Mouse (Mus musculus): ENCODE results near the gene Rbms1. TPM values are rescaled to one million over a fixed set of nuclear protein-coding genes. Genes with fewer than 3 reads are reported as not detected.
A peak's percentile ranks its signal among the peaks of the same experiment; 100 is the strongest.

Gene Rbms1
- polyA plus RNA-seq, 1 experiment from 2014 or later, result 117 TPM

- no peaks in the 10 kb centered on the region for H3K27me3 ChIP-seq
- H3K27ac ChIP-seq, result no peak overlapping the region
- H3K9ac ChIP-seq, result no peak overlapping the region
- no peak overlapping the region for H3K4me2 ChIP-seq (replicated peaks)
- peaks cover 40% of the 10 kb centered on the region for H3K4me1 ChIP-seq
- H3K4me3 ChIP-seq, result no peak overlapping the region
- H3K9me3 ChIP-seq, result no peaks in the 10 kb centered on the region
- 70% methylated on average over 7 of the region's 7 CpGs for WGBS
- H3K36me3 ChIP-seq, result no peaks in the 10 kb centered on the region
- no peak for ATAC-seq (ENCODE audit: insufficient number of reproducible peaks, insufficient read depth, low FRiP score, low TSS enrichment)
Observed at GRCm38 (mm10) chr2:60872095-60872811, 90.7 kb downstream of the Rbms1 start.

GRCm38 (mm10) chr2:60871001-60871400, 92.0 kb downstream of the Rbms1 start:
- Histone ChIP-seq H3K4me1 (peaks cover 33% of the 10 kb centered on the region), H3K9me3 (no peaks in the 10 kb centered on the region), H3K27ac (0 out of 2 replicates have a peak overlapping the region, but pooled peaks have one; percentile 23), H3K4me3 (no peak overlapping the region), H3K4me2 (replicated peaks) (no peak overlapping the region), H3K9ac (no peak overlapping the region), H3K27me3 (no peaks in the 10 kb centered on the region), H3K36me3 (no peaks in the 10 kb centered on the region)
- WGBS, result 13% methylated on average over 5 of the region's 5 CpGs
- no peak for ATAC-seq (ENCODE audit: insufficient number of reproducible peaks, insufficient read depth, low FRiP score, low TSS enrichment)

GRCm38 (mm10) chr2:60870450-60870849, 92.5 kb downstream of the Rbms1 start:
- Histone ChIP-seq H3K36me3 (no peaks in the 10 kb centered on the region), H3K4me2 (replicated peaks) (no peak overlapping the region), H3K27ac (0 out of 2 replicates have a peak overlapping the region, but pooled peaks have one; percentile 23), H3K4me3 (no peak overlapping the region), H3K4me1 (peaks cover 32% of the 10 kb centered on the region), H3K9me3 (no peaks in the 10 kb centered on the region), H3K9ac (no peak overlapping the region), H3K27me3 (no peaks in the 10 kb centered on the region)
- 38% methylated on average over 4 of the region's 4 CpGs for WGBS
- no peak for ATAC-seq (ENCODE audit: insufficient number of reproducible peaks, insufficient read depth, low FRiP score, low TSS enrichment)

GRCm38 (mm10) chr2:60869001-60869743, 93.8 kb downstream of the Rbms1 start:
- Histone ChIP-seq H3K27me3 (no peaks in the 10 kb centered on the region), H3K4me3 (no peak overlapping the region), H3K36me3 (no peaks in the 10 kb centered on the region), H3K4me1 (peaks cover 35% of the 10 kb centered on the region), H3K4me2 (replicated peaks) (no peak overlapping the region), H3K9ac (no peak overlapping the region), H3K27ac (no peak overlapping the region), H3K9me3 (no peaks in the 10 kb centered on the region)
- ATAC-seq (ENCODE audit: insufficient number of reproducible peaks, insufficient read depth, low FRiP score, low TSS enrichment), result no peak
- WGBS, result 75% methylated on average over 12 of the region's 12 CpGs

GRCm38 (mm10) chr2:60868060-60868662, 94.8 kb downstream of the Rbms1 start:
- WGBS, result 86% methylated on average over 4 of the region's 4 CpGs
- no peak for ATAC-seq (ENCODE audit: insufficient number of reproducible peaks, insufficient read depth, low FRiP score, low TSS enrichment)
- no peak overlapping the region for H3K27ac ChIP-seq
- H3K4me3 ChIP-seq, result no peak overlapping the region
- no peaks in the 10 kb centered on the region for H3K36me3 ChIP-seq
- H3K9me3 ChIP-seq, result no peaks in the 10 kb centered on the region
- no peaks in the 10 kb centered on the region for H3K27me3 ChIP-seq
- H3K4me1 ChIP-seq, result peaks cover 41% of the 10 kb centered on the region
- H3K9ac ChIP-seq, result no peak overlapping the region
- H3K4me2 ChIP-seq (replicated peaks), result no peak overlapping the region

- H3K4me2 ChIP-seq (replicated peaks), result no peak overlapping the region
- H3K4me1 ChIP-seq, result peaks cover 37% of the 10 kb centered on the region
- H3K36me3 ChIP-seq, result no peaks in the 10 kb centered on the region
- no peaks in the 10 kb centered on the region for H3K27me3 ChIP-seq
- H3K9me3 ChIP-seq, result no peaks in the 10 kb centered on the region
- 95% methylated on average over 8 of the region's 8 CpGs for WGBS
- ATAC-seq (ENCODE audit: insufficient number of reproducible peaks, insufficient read depth, low FRiP score, low TSS enrichment), result no peak
- no peak overlapping the region for H3K27ac ChIP-seq
- H3K4me3 ChIP-seq, result no peak overlapping the region
- no peak overlapping the region for H3K9ac ChIP-seq
Observed at GRCm38 (mm10) chr2:60867304-60867703, 95.7 kb downstream of the Rbms1 start.

- no peak overlapping the region for H3K9ac ChIP-seq
- WGBS, result 61% methylated on average over 1 of the region's 1 CpGs
- no peak overlapping the region for H3K27ac ChIP-seq
- no peak overlapping the region for H3K4me3 ChIP-seq
- no peaks in the 10 kb centered on the region for H3K27me3 ChIP-seq
- peaks cover 29% of the 10 kb centered on the region for H3K4me1 ChIP-seq
- H3K4me2 ChIP-seq (replicated peaks), result no peak overlapping the region
- no peak for ATAC-seq (ENCODE audit: insufficient number of reproducible peaks, insufficient read depth, low FRiP score, low TSS enrichment)
- peaks cover 4% of the 10 kb centered on the region; the same call in 1 of the 2 replicates for H3K36me3 ChIP-seq
- no peaks in the 10 kb centered on the region for H3K9me3 ChIP-seq
Observed at GRCm38 (mm10) chr2:60865869-60866268, 97.1 kb downstream of the Rbms1 start.

GRCm38 (mm10) chr2:60864977-60865376, 98.0 kb downstream of the Rbms1 start:
- Histone ChIP-seq H3K27me3 (no peaks in the 10 kb centered on the region), H3K27ac (no peak overlapping the region)
- WGBS, result 45% methylated on average over 5 of the region's 5 CpGs

GRCm38 (mm10) chr2:60864256-60864795, 98.7 kb downstream of the Rbms1 start:
- Histone ChIP-seq H3K9me3 (no peaks in the 10 kb centered on the region), H3K27ac (no peak overlapping the region), H3K4me2 (replicated peaks) (no peak overlapping the region), H3K27me3 (no peaks in the 10 kb centered on the region), H3K4me3 (no peak overlapping the region), H3K36me3 (peaks cover 4% of the 10 kb centered on the region; the same call in 1 of the 2 replicates), H3K4me1 (peaks cover 23% of the 10 kb centered on the region), H3K9ac (no peak overlapping the region)
- ATAC-seq (ENCODE audit: insufficient number of reproducible peaks, insufficient read depth, low FRiP score, low TSS enrichment), result no peak
- WGBS, result 83% methylated on average over 5 of the region's 5 CpGs

More at GRCm38 (mm10) chr2:60864977-60865376, 98.0 kb downstream of the Rbms1 start:
- Histone ChIP-seq H3K4me1 (peaks cover 24% of the 10 kb centered on the region), H3K4me3 (no peak overlapping the region), H3K9ac (no peak overlapping the region), H3K9me3 (no peaks in the 10 kb centered on the region), H3K4me2 (replicated peaks) (no peak overlapping the region), H3K36me3 (peaks cover 4% of the 10 kb centered on the region; the same call in 1 of the 2 replicates)
- no peak for ATAC-seq (ENCODE audit: insufficient number of reproducible peaks, insufficient read depth, low FRiP score, low TSS enrichment)

- Histone ChIP-seq H3K4me1 (peaks cover 19% of the 10 kb centered on the region), H3K27me3 (no peaks in the 10 kb centered on the region), H3K36me3 (peaks cover 5% of the 10 kb centered on the region), H3K4me2 (replicated peaks) (no peak overlapping the region), H3K9me3 (no peaks in the 10 kb centered on the region), H3K9ac (no peak overlapping the region), H3K27ac (no peak overlapping the region), H3K4me3 (no peak overlapping the region)
- no peak for ATAC-seq (ENCODE audit: insufficient number of reproducible peaks, insufficient read depth, low FRiP score, low TSS enrichment)
- WGBS, result 88% methylated on average over 2 of the region's 2 CpGs
Observed at GRCm38 (mm10) chr2:60863827-60864226, 99.2 kb downstream of the Rbms1 start.

- Histone ChIP-seq H3K9ac (no peak overlapping the region), H3K4me3 (no peak overlapping the region), H3K4me2 (replicated peaks) (no peak overlapping the region), H3K4me1 (peaks cover 19% of the 10 kb centered on the region), H3K9me3 (no peaks in the 10 kb centered on the region), H3K27ac (no peak overlapping the region), H3K36me3 (peaks cover 12% of the 10 kb centered on the region), H3K27me3 (no peaks in the 10 kb centered on the region)
- WGBS, result 93% methylated on average over 8 of the region's 8 CpGs
- ATAC-seq (ENCODE audit: insufficient number of reproducible peaks, insufficient read depth, low FRiP score, low TSS enrichment), result no peak
Observed at GRCm38 (mm10) chr2:60862913-60863711, 99.9 kb downstream of the Rbms1 start.
